Mouse (Mus musculus) hindbrain, embryonic 10.5 days (tissue): Measurements from ENCODE around the gene Nckap5. TPM values are rescaled to one million over a fixed set of nuclear protein-coding genes. Genes with fewer than 3 reads are reported as not detected.

Experiments used
- DNase-seq: peaks from one replicate; pipeline ENCODE4 v3.0.0-alpha.2; 2017; ENCODE audit warnings: low spot score
- H3K27ac ChIP-seq: fragments of 300-500 bp; sonication (generic); 2 replicates; pipeline ENCODE4 v1.5.1; 2016; ENCODE audit warnings: mild to moderate bottlenecking, moderate library complexity
- H3K27me3 ChIP-seq: fragments of 300-500 bp; sonication (generic); 2 replicates; pipeline ENCODE4 v1.6.1; 2016; ENCODE audit warnings: mild to moderate bottlenecking; ENCODE audit not compliant: poor library complexity, insufficient read depth, severe bottlenecking
- H3K36me3 ChIP-seq: fragments of 300-500 bp; sonication (generic); 2 replicates; pipeline ENCODE4 v1.6.1; 2016; ENCODE audit warnings: mild to moderate bottlenecking, moderate library complexity
- H3K4me1 ChIP-seq: fragments of 300-500 bp; sonication (generic); replicated peaks from 2 replicates; pipeline ENCODE4 v1.6.1; 2016; ENCODE audit warnings: mild to moderate bottlenecking
- H3K4me3 ChIP-seq: fragments of 300-500 bp; sonication (generic); 2 replicates; pipeline ENCODE4 v1.5.1; 2016; ENCODE audit warnings: mild to moderate bottlenecking, moderate library complexity
- H3K9me3 ChIP-seq: fragments of 300-500 bp; sonication (generic); 2 replicates; pipeline ENCODE4 v1.6.1; 2016; ENCODE audit warnings: mild to moderate bottlenecking, moderate library complexity
- WGBS: fragments of 180-500 bp; shearing (Covaris S2); methylation state at CpG from one replicate; pipeline ENCODE4 v1.1.7; 2016; 5-methylcytosine and 5-hydroxymethylcytosine counted together
- polyA plus RNA-seq: library from polyadenylated mRNA; unstranded; fragments of >200 nt; fragmentation: Nextera tagmentation; extraction: Ambion mirVana; gene quantifications from 2 replicates; pipeline ENCODE4 v1.2.1, GENCODE M21; 2016

Nckap5 gene
- polyA plus RNA-seq, 1 experiment from 2014 or later: 20.8 TPM

GRCm38 (mm10) chr1:126593044-126593805 is 237.4 kb downstream of the Nckap5 start:
- H3K27me3 ChIP-seq: no peaks in the 10 kb centered on the region; the same call in 1 of the 2 replicates
- 81% methylated on average over 7 of the region's 7 CpGs for WGBS

DNA sequence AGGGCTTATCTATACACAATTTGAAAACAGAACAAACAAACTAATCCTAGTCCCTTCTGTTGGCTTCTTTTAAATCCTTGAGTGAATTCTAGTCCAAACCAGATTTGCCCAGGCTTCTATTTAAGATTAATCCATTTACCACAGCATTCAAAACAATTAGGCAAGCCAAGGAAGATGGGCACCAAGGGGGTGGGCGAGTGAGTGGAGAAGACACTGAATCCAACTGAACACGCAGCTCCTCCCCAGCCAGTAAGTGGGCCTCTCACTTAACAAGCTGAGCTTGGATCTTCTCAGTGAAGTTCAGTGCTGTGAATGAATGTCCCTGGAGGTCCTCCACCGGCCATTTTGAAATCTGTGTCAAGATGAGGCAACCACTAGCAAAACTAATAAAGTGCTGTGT is 239.7 kb downstream of the Nckap5 start:
- Histone ChIP-seq H3K27me3 (no peaks in the 10 kb centered on the region; the same call in 1 of the 2 replicates), H3K27ac (no peak overlapping the region), H3K36me3 (no peaks in the 10 kb centered on the region), H3K9me3 (no peaks in the 10 kb centered on the region; the same call in 1 of the 2 replicates), H3K4me1 (no peaks in the 10 kb centered on the region), H3K4me3 (no peak overlapping the region)
- no peak for DNase-seq
- WGBS: 85% methylated on average over 3 of the region's 3 CpGs

More at GRCm38 (mm10) chr1:126593044-126593805, 237.4 kb downstream of the Nckap5 start:
- H3K4me1 ChIP-seq: peaks cover 19% of the 10 kb centered on the region
- H3K27ac ChIP-seq: no peak overlapping the region
- no peak for DNase-seq
- no peaks in the 10 kb centered on the region; the same call in 1 of the 2 replicates for H3K9me3 ChIP-seq
- no peak overlapping the region for H3K4me3 ChIP-seq
- H3K36me3 ChIP-seq: no peaks in the 10 kb centered on the region

DNA sequence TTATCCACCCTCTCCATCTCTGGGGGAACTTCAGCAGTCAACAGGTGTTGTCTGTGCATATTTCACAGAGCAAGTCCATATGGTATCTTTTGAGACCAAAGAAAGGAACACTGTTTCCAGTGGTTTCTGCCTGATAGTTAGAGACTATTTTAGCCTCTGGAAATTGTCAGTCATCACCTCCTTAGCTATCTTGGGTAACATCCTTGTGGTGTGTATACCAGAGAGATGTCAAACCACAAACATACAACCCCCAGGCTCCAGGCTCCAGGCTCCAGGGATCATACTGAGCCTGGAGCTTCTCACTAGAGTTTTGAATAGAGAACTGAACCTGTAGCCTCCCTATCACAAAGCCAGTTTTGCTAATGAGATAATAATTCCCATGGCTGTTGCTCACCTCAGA is 252.4 kb downstream of the Nckap5 start:
- no peaks in the 10 kb centered on the region for H3K27me3 ChIP-seq
- H3K4me3 ChIP-seq: no peak overlapping the region
- H3K9me3 ChIP-seq: no peaks in the 10 kb centered on the region
- H3K4me1 ChIP-seq: peaks cover 18% of the 10 kb centered on the region
- H3K36me3 ChIP-seq: no peaks in the 10 kb centered on the region
- no peak for DNase-seq
- no peak overlapping the region for H3K27ac ChIP-seq

GRCm38 (mm10) chr1:126574295-126574694 is 256.3 kb downstream of the Nckap5 start:
- H3K27me3 ChIP-seq: no peaks in the 10 kb centered on the region
- no peak overlapping the region for H3K27ac ChIP-seq
- H3K9me3 ChIP-seq: no peaks in the 10 kb centered on the region
- no peak overlapping the region for H3K4me3 ChIP-seq
- 65% methylated on average over 9 of the region's 9 CpGs for WGBS
- H3K36me3 ChIP-seq: no peaks in the 10 kb centered on the region
- H3K4me1 ChIP-seq: peaks cover 18% of the 10 kb centered on the region
- DNase-seq: no peak

DNA sequence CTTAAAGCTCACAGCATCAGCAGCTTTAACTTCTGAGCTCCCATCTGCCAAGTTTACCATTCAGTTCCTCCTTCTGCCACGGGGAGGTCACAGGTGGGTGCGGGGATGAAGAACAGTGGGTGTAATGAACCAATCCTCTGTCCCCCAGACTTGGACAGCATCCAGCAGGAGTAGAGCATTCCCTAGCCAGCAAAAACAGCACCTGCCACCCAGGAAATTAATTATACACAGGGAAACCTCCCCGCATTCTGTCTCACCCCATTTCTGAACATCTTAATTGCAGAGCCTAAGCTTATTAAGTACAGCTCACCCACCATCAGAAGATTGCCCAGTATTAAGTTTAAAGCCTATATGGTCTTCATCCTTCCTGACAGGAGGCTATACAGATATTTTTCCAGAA is 256.9 kb downstream of the Nckap5 start:
- WGBS: 79% methylated on average over 3 of the region's 3 CpGs
- no peak for DNase-seq
- no peak overlapping the region for H3K4me3 ChIP-seq
- no peak overlapping the region for H3K27ac ChIP-seq
- no peaks in the 10 kb centered on the region for H3K9me3 ChIP-seq
- H3K36me3 ChIP-seq: no peaks in the 10 kb centered on the region
- no peaks in the 10 kb centered on the region for H3K27me3 ChIP-seq
- peaks cover 18% of the 10 kb centered on the region for H3K4me1 ChIP-seq

DNA sequence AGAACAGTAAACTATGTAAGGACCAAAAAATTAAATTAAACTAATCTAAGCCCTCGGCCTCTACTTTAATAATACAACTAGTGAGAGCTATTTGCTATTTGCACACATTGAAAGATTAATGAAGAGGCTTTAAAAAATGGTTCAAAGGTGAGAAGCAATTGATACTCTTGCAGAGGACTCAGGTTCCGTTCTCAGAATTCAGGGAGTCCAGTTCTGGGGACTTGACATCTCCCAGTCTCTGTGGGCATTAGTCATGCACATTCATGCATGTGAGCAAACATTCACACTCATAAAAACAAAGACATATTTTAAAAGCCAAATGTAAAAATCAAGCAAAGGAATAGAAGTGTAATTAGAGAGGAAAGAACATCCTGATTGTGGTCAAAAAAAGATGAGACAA is 257.5 kb downstream of the Nckap5 start:
- 85% methylated on average over 2 of the region's 2 CpGs for whole genome bisulfite sequencing
- Histone ChIP-seq H3K4me3 (no peak overlapping the region), H3K27ac (no peak overlapping the region), H3K4me1 (peaks cover 18% of the 10 kb centered on the region), H3K9me3 (no peaks in the 10 kb centered on the region), H3K27me3 (no peaks in the 10 kb centered on the region), H3K36me3 (no peaks in the 10 kb centered on the region)
- no peak for DNase-seq

GRCm38 (mm10) chr1:126569611-126570238 is 260.9 kb downstream of the Nckap5 start:
- DNase-seq: no peak
- 88% methylated on average over 6 of the region's 6 CpGs for WGBS

GRCm38 (mm10) chr1:126568520-126569197 is 261.9 kb downstream of the Nckap5 start:
- H3K27ac ChIP-seq: no peak overlapping the region
- H3K4me1 ChIP-seq: peaks cover 10% of the 10 kb centered on the region
- H3K27me3 ChIP-seq: no peaks in the 10 kb centered on the region
- no peaks in the 10 kb centered on the region for H3K9me3 ChIP-seq
- WGBS: 89% methylated on average over 8 of the region's 8 CpGs
- H3K4me3 ChIP-seq: no peak overlapping the region
- no peaks in the 10 kb centered on the region for H3K36me3 ChIP-seq
- peak; percentile 55 for DNase-seq

More at GRCm38 (mm10) chr1:126569611-126570238, 260.9 kb downstream of the Nckap5 start:
- Histone ChIP-seq H3K4me1 (peaks cover 17% of the 10 kb centered on the region), H3K27me3 (no peaks in the 10 kb centered on the region), H3K9me3 (no peaks in the 10 kb centered on the region), H3K27ac (no peak overlapping the region), H3K36me3 (no peaks in the 10 kb centered on the region), H3K4me3 (no peak overlapping the region)

- H3K27me3 ChIP-seq: no peaks in the 10 kb centered on the region
- no peak for DNase-seq
- no peak overlapping the region for H3K27ac ChIP-seq
- WGBS: 57% methylated on average over 3 of the region's 3 CpGs
- H3K4me3 ChIP-seq: no peak overlapping the region
- no peaks in the 10 kb centered on the region for H3K36me3 ChIP-seq
- H3K4me1 ChIP-seq: peaks cover 8% of the 10 kb centered on the region; the same call in 1 of the 2 replicates
- H3K9me3 ChIP-seq: no peaks in the 10 kb centered on the region
These were observed 265.4 kb downstream of the Nckap5 start for GRCm38 (mm10) chr1:126565151-126565725.

DNA sequence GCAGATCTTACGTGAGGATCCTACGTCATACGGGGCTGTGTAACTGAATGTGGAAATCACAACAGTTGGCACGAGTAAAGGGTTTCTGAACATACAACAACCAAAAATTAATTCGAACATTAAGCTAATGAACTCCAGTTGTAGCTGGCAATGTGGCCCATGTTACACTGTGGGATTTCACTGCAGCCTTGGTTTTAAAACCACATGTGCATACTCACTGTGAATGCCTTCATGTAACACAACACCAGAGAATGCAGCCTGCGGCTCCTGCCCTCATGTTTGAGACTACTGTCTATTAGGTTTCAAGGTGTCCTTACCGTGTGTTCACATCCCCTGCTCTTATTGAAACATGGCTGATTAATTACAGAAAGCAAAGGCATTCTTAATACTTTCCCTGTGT is 269.7 kb downstream of the Nckap5 start:
- no peak overlapping the region for H3K27ac ChIP-seq
- 76% methylated on average over 7 of the region's 7 CpGs for WGBS
- no peak for DNase-seq

GRCm38 (mm10) chr1:126557791-126558294 is 272.8 kb downstream of the Nckap5 start:
- no peak for DNase-seq
- Histone ChIP-seq H3K9me3 (no peaks in the 10 kb centered on the region), H3K27ac (no peak overlapping the region)

More for the DNA sequence above, 269.7 kb downstream of the Nckap5 start:
- Histone ChIP-seq H3K27me3 (no peaks in the 10 kb centered on the region), H3K4me3 (no peak overlapping the region), H3K4me1 (peaks cover 8% of the 10 kb centered on the region; the same call in 1 of the 2 replicates), H3K9me3 (no peaks in the 10 kb centered on the region), H3K36me3 (no peaks in the 10 kb centered on the region)

DNA sequence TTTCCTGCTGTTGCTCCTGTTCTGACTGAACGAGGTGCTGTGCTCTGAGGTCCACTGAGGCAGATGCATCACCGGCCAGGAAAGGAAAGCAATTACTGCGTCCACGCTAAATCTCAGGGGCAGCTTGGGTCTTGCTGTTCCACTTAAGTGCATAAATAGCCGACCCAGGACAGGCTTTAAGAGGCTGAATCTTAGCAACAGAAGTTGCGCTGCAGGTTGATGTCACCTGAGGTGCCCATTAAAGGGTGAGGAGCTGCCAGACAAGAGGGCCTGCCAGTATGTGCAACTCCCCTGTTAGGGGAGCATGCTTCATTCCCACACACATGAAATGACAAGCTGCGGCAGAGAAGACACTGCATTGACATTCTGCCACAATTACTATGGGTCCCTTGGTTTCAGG is 282.6 kb downstream of the Nckap5 start:
- Histone ChIP-seq H3K27me3 (no peaks in the 10 kb centered on the region), H3K4me1 (no peaks in the 10 kb centered on the region), H3K27ac (no peak overlapping the region), H3K4me3 (no peak overlapping the region), H3K36me3 (no peaks in the 10 kb centered on the region), H3K9me3 (no peaks in the 10 kb centered on the region)
- no peak for DNase-seq
- 89% methylated on average over 7 of the region's 7 CpGs for WGBS

More at GRCm38 (mm10) chr1:126557791-126558294, 272.8 kb downstream of the Nckap5 start:
- 91% methylated on average over 12 of the region's 12 CpGs for WGBS
- no peaks in the 10 kb centered on the region for H3K4me1 ChIP-seq
- no peak overlapping the region for H3K4me3 ChIP-seq
- no peaks in the 10 kb centered on the region for H3K27me3 ChIP-seq
- no peaks in the 10 kb centered on the region for H3K36me3 ChIP-seq
